Mouse (Mus musculus): ENCODE data around the gene Wwox. TPM values are rescaled to one million over a fixed set of nuclear protein-coding genes. Genes with fewer than 3 reads are reported as not detected.

Wwox gene
- polyA plus RNA-seq, 1 experiment from 2014 or later, result 13.8 TPM

GRCm38 (mm10) chr8:115207480-115207879, 768.0 kb downstream of the Wwox start:
- Histone ChIP-seq H3K27ac (ENCODE audit: low read depth, low read length) (no peak overlapping the region), H3K9ac (ENCODE audit: low read length) (no peak overlapping the region), H3K4me3 (ENCODE audit: low read depth, low read length) (no peak overlapping the region), H3K27me3 (ENCODE audit: control insufficient read depth, insufficient read depth, low read length) (no peaks in the 10 kb centered on the region), H3K4me1 (replicated peaks; ENCODE audit: control insufficient read depth, insufficient read depth, low read length) (no peaks in the 10 kb centered on the region), H3K9me3 (ENCODE audit: control insufficient read depth, low read length) (no peaks in the 10 kb centered on the region), H3K36me3 (ENCODE audit: control insufficient read depth, insufficient read depth, low read length) (no peaks in the 10 kb centered on the region), H3K4me2 (ENCODE audit: low read depth, low read length, severe bottlenecking) (no peak overlapping the region)
- ATAC-seq (replicated peaks; ENCODE audit: low FRiP score) (no peak), DNase-seq (ENCODE audit: low spot score) (no peak)
- 89% methylated on average over 11 of the region's 11 CpGs for WGBS

- no peak overlapping the region for H3K9ac ChIP-seq (ENCODE audit: low read length)
- H3K4me3 ChIP-seq (ENCODE audit: low read depth, low read length), result no peak overlapping the region
- no peaks in the 10 kb centered on the region for H3K36me3 ChIP-seq (ENCODE audit: control insufficient read depth, insufficient read depth, low read length)
- H3K9me3 ChIP-seq (ENCODE audit: control insufficient read depth, low read length), result no peaks in the 10 kb centered on the region
- WGBS, result 36% methylated on average over 15 of the region's 15 CpGs
- no peaks in the 10 kb centered on the region for H3K4me1 ChIP-seq (replicated peaks; ENCODE audit: control insufficient read depth, insufficient read depth, low read length)
- H3K27me3 ChIP-seq (ENCODE audit: control insufficient read depth, insufficient read depth, low read length), result no peaks in the 10 kb centered on the region
- no peak overlapping the region for H3K27ac ChIP-seq (ENCODE audit: low read depth, low read length)
- ATAC-seq (replicated peaks; ENCODE audit: low FRiP score) (no peak), DNase-seq (ENCODE audit: low spot score) (no peak)
- no peak overlapping the region for H3K4me2 ChIP-seq (ENCODE audit: low read depth, low read length, severe bottlenecking)
These were observed 769.1 kb downstream of the Wwox start for GRCm38 (mm10) chr8:115208415-115209192.

- no peak overlapping the region for H3K4me2 ChIP-seq (ENCODE audit: low read depth, low read length, severe bottlenecking)
- no peak for ATAC-seq (replicated peaks; ENCODE audit: low FRiP score)
- H3K4me3 ChIP-seq (ENCODE audit: low read depth, low read length), result no peak overlapping the region
- no peak for DNase-seq (ENCODE audit: low spot score)
- no peaks in the 10 kb centered on the region for H3K9me3 ChIP-seq (ENCODE audit: control insufficient read depth, low read length)
- no peaks in the 10 kb centered on the region for H3K4me1 ChIP-seq (replicated peaks; ENCODE audit: control insufficient read depth, insufficient read depth, low read length)
- WGBS, result 63% methylated on average over 6 of the region's 6 CpGs
- no peaks in the 10 kb centered on the region for H3K36me3 ChIP-seq (ENCODE audit: control insufficient read depth, insufficient read depth, low read length)
- no peaks in the 10 kb centered on the region for H3K27me3 ChIP-seq (ENCODE audit: control insufficient read depth, insufficient read depth, low read length)
- H3K9ac ChIP-seq (ENCODE audit: low read length), result no peak overlapping the region
- H3K27ac ChIP-seq (ENCODE audit: low read depth, low read length), result no peak overlapping the region
These were observed 770.6 kb downstream of the Wwox start for GRCm38 (mm10) chr8:115210014-115210413.

- Histone ChIP-seq H3K4me3 (ENCODE audit: low read depth, low read length) (no peak overlapping the region), H3K4me1 (replicated peaks; ENCODE audit: control insufficient read depth, insufficient read depth, low read length) (no peaks in the 10 kb centered on the region), H3K9me3 (ENCODE audit: control insufficient read depth, low read length) (no peaks in the 10 kb centered on the region), H3K36me3 (ENCODE audit: control insufficient read depth, insufficient read depth, low read length) (no peaks in the 10 kb centered on the region), H3K27me3 (ENCODE audit: control insufficient read depth, insufficient read depth, low read length) (no peaks in the 10 kb centered on the region), H3K4me2 (ENCODE audit: low read depth, low read length, severe bottlenecking) (no peak overlapping the region), H3K27ac (ENCODE audit: low read depth, low read length) (no peak overlapping the region), H3K9ac (ENCODE audit: low read length) (no peak overlapping the region)
- DNase-seq (ENCODE audit: low spot score), result no peak
- ATAC-seq (replicated peaks; ENCODE audit: low FRiP score), result no peak
- 92% methylated on average over 4 of the region's 4 CpGs for WGBS
These were observed 773.7 kb downstream of the Wwox start for GRCm38 (mm10) chr8:115213126-115213525.

GRCm38 (mm10) chr8:115214870-115215269, 775.4 kb downstream of the Wwox start:
- Histone ChIP-seq H3K4me2 (ENCODE audit: low read depth, low read length, severe bottlenecking) (no peak overlapping the region), H3K4me1 (replicated peaks; ENCODE audit: control insufficient read depth, insufficient read depth, low read length) (no peaks in the 10 kb centered on the region), H3K36me3 (ENCODE audit: control insufficient read depth, insufficient read depth, low read length) (no peaks in the 10 kb centered on the region), H3K27me3 (ENCODE audit: control insufficient read depth, insufficient read depth, low read length) (no peaks in the 10 kb centered on the region), H3K9ac (ENCODE audit: low read length) (no peak overlapping the region), H3K9me3 (ENCODE audit: control insufficient read depth, low read length) (no peaks in the 10 kb centered on the region), H3K4me3 (ENCODE audit: low read depth, low read length) (no peak overlapping the region), H3K27ac (ENCODE audit: low read depth, low read length) (no peak overlapping the region)
- ATAC-seq (replicated peaks; ENCODE audit: low FRiP score) (no peak), DNase-seq (ENCODE audit: low spot score) (no peak)
- WGBS, result 70% methylated on average over 17 of the region's 17 CpGs

- no peak overlapping the region for H3K4me2 ChIP-seq (ENCODE audit: low read depth, low read length, severe bottlenecking)
- no peak for DNase-seq (ENCODE audit: low spot score)
- no peak for ATAC-seq (replicated peaks; ENCODE audit: low FRiP score)
- WGBS, result 86% methylated on average over 3 of the region's 3 CpGs
- no peaks in the 10 kb centered on the region for H3K27me3 ChIP-seq (ENCODE audit: control insufficient read depth, insufficient read depth, low read length)
- no peak overlapping the region for H3K9ac ChIP-seq (ENCODE audit: low read length)
- H3K36me3 ChIP-seq (ENCODE audit: control insufficient read depth, insufficient read depth, low read length), result no peaks in the 10 kb centered on the region
- no peak overlapping the region for H3K27ac ChIP-seq (ENCODE audit: low read depth, low read length)
- no peaks in the 10 kb centered on the region for H3K9me3 ChIP-seq (ENCODE audit: control insufficient read depth, low read length)
- H3K4me3 ChIP-seq (ENCODE audit: low read depth, low read length), result no peak overlapping the region
- no peaks in the 10 kb centered on the region for H3K4me1 ChIP-seq (replicated peaks; ENCODE audit: control insufficient read depth, insufficient read depth, low read length)
These were observed 777.3 kb downstream of the Wwox start for GRCm38 (mm10) chr8:115216801-115217200.

- Histone ChIP-seq H3K4me3 (ENCODE audit: low read depth, low read length) (no peak overlapping the region), H3K9ac (ENCODE audit: low read length) (no peak overlapping the region), H3K4me1 (replicated peaks; ENCODE audit: control insufficient read depth, insufficient read depth, low read length) (no peaks in the 10 kb centered on the region), H3K4me2 (ENCODE audit: low read depth, low read length, severe bottlenecking) (no peak overlapping the region), H3K9me3 (ENCODE audit: control insufficient read depth, low read length) (no peaks in the 10 kb centered on the region), H3K27me3 (ENCODE audit: control insufficient read depth, insufficient read depth, low read length) (no peaks in the 10 kb centered on the region), H3K27ac (ENCODE audit: low read depth, low read length) (no peak overlapping the region), H3K36me3 (ENCODE audit: control insufficient read depth, insufficient read depth, low read length) (no peaks in the 10 kb centered on the region)
- 80% methylated on average over 13 of the region's 13 CpGs for WGBS
- no peak for ATAC-seq (replicated peaks; ENCODE audit: low FRiP score)
- DNase-seq (ENCODE audit: low spot score), result no peak
These were observed 783.1 kb downstream of the Wwox start for GRCm38 (mm10) chr8:115222545-115222944.

GRCm38 (mm10) chr8:115226781-115227583, 787.5 kb downstream of the Wwox start:
- Histone ChIP-seq H3K4me2 (ENCODE audit: low read depth, low read length, severe bottlenecking) (no peak overlapping the region), H3K9me3 (ENCODE audit: control insufficient read depth, low read length) (no peaks in the 10 kb centered on the region), H3K27me3 (ENCODE audit: control insufficient read depth, insufficient read depth, low read length) (no peaks in the 10 kb centered on the region), H3K4me1 (replicated peaks; ENCODE audit: control insufficient read depth, insufficient read depth, low read length) (no peaks in the 10 kb centered on the region), H3K27ac (ENCODE audit: low read depth, low read length) (no peak overlapping the region), H3K36me3 (ENCODE audit: control insufficient read depth, insufficient read depth, low read length) (no peaks in the 10 kb centered on the region), H3K9ac (ENCODE audit: low read length) (no peak overlapping the region), H3K4me3 (ENCODE audit: low read depth, low read length) (no peak overlapping the region)
- ATAC-seq (replicated peaks; ENCODE audit: low FRiP score) (no peak), DNase-seq (ENCODE audit: low spot score) (no peak)
- WGBS, result 81% methylated on average over 20 of the region's 20 CpGs
